Mouse (Mus musculus): ENCODE measurements around the gene Bnc1. TPM values are rescaled to one million over a fixed set of nuclear protein-coding genes. Genes with fewer than 3 reads are reported as not detected.
A peak's percentile ranks its signal among the peaks of the same experiment; 100 is the strongest.

The Bnc1 gene
- polyA plus RNA-seq, 1 experiment from 2014 or later = 0.20 TPM

DNA sequence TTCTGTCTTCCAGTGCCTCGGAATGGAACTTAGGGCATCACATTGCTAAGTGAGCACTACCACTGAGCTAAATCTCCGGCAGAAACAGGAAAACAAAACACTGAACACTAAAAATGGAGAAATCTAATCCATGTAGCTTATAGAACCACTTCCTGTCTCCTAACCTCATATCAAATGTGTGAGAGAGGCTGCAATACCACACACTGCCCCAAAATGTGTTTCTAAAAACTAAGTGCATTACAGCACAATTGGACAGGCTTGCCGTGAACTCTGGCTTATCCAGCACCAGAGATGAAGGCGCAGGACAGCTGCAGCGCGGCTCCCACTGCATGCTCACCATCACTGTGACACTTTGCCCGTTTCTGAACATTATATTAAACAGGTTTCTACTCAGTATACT is 63.1 kb downstream of the Bnc1 start:
- Histone ChIP-seq H3K27ac (ENCODE audit: low read depth, low read length) (no peak overlapping the region), H3K4me2 (ENCODE audit: low read length) (no peak overlapping the region), H3K4me3 (ENCODE audit: low read length) (no peak overlapping the region), H3K27me3 (replicated peaks; ENCODE audit: control insufficient read depth, insufficient read depth, low read length) (no peaks in the 10 kb centered on the region), H3K36me3 (ENCODE audit: control insufficient read depth, insufficient read depth, low read length) (no peaks in the 10 kb centered on the region), H3K9me3 (ENCODE audit: control insufficient read depth, low read length) (no peaks in the 10 kb centered on the region), H3K4me1 (ENCODE audit: control insufficient read depth, insufficient read depth, low read depth, low read length) (peaks cover 17% of the 10 kb centered on the region), H3K9ac (ENCODE audit: low read depth, low read length) (no peak overlapping the region)
- 85% methylated on average over 7 of the region's 7 CpGs for WGBS
- no peak for ATAC-seq

DNA sequence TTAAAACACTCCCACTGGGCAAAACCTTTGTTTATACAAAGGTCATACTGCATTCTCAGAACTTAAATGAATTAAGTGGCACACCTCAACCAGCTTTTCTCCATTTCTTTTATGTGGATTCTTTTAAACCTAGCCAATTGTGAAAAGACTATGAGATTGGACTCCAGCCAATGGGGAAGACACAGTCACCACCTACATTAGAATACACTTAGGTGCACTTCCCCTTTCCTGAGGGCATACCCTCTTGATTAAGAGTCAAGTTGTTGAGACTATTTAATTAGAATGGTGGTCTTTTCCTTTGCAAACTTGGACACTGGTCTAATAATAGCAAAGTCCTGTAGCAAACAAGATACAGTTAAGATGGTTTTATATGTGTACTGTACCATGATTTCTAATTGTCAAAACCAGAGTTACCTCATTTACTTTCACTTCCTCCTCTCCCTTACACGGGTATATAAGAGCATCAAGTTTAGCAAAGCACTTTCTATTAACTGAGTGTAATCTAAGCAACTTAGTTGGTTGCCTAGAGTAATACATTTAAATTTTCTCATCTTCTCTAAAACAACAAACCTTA is 70.6 kb downstream of the Bnc1 start:
- H3K4me2 ChIP-seq (ENCODE audit: low read length) = no peak overlapping the region
- no peak overlapping the region for H3K27ac ChIP-seq (ENCODE audit: low read depth, low read length)
- no peaks in the 10 kb centered on the region for H3K4me1 ChIP-seq (ENCODE audit: control insufficient read depth, insufficient read depth, low read depth, low read length)
- no peaks in the 10 kb centered on the region for H3K36me3 ChIP-seq (ENCODE audit: control insufficient read depth, insufficient read depth, low read length)
- H3K9me3 ChIP-seq (ENCODE audit: control insufficient read depth, low read length) = no peaks in the 10 kb centered on the region
- WGBS = 70% methylated on average over 1 of the region's 1 CpGs
- H3K4me3 ChIP-seq (ENCODE audit: low read length) = no peak overlapping the region
- H3K27me3 ChIP-seq (replicated peaks; ENCODE audit: control insufficient read depth, insufficient read depth, low read length) = no peaks in the 10 kb centered on the region
- ATAC-seq = no peak
- no peak overlapping the region for H3K9ac ChIP-seq (ENCODE audit: low read depth, low read length)

DNA sequence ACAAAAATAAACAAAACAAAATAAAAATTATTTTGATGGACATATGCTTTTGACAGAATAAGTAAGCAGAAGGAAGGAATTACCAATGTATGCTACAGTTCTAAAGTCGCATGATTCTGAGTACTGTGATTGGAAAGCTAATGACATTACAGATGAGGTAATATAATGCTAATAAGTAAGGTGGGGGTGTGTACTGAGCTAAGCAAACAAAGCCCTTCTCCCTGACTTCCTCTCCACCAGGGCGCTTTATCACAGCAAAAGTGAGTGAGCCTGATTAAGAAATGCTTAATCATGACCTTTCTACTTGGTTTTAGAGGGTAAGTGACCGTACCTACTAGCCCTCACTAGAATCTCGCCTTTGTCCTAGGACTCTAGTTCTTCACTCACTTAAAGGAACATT is 71.8 kb downstream of the Bnc1 start:
- Histone ChIP-seq H3K4me1 (ENCODE audit: control insufficient read depth, insufficient read depth, low read depth, low read length) (no peaks in the 10 kb centered on the region), H3K9ac (ENCODE audit: low read depth, low read length) (no peak overlapping the region), H3K9me3 (ENCODE audit: control insufficient read depth, low read length) (no peaks in the 10 kb centered on the region), H3K4me2 (ENCODE audit: low read length) (no peak overlapping the region), H3K36me3 (ENCODE audit: control insufficient read depth, insufficient read depth, low read length) (no peaks in the 10 kb centered on the region), H3K27ac (ENCODE audit: low read depth, low read length) (no peak overlapping the region), H3K4me3 (ENCODE audit: low read length) (no peak overlapping the region), H3K27me3 (replicated peaks; ENCODE audit: control insufficient read depth, insufficient read depth, low read length) (no peaks in the 10 kb centered on the region)
- no peak for ATAC-seq
- 86% methylated on average over 4 of the region's 4 CpGs for WGBS

DNA sequence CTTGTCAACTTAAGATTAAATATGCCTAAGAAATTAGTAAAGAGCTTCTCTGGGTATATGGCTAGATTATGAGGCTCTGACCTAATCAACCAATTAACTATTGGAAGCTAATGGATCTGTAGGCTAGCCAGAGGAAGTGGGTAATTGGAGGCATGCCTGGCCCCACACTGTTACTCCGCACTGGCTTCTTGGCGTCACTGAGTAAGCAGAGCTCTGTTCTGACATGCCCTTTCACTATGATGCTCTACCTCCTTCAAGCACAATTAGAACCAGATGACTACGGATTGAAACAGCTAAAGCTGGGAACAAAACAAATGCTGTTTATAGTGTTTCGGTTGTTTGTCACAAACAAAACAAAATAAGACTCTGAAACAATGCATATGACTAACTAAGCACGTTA is 73.8 kb downstream of the Bnc1 start:
- H3K27me3 ChIP-seq (replicated peaks; ENCODE audit: control insufficient read depth, insufficient read depth, low read length) = no peaks in the 10 kb centered on the region
- ATAC-seq = peak; percentile 63; the same call in 1 of the 2 replicates
- no peaks in the 10 kb centered on the region for H3K9me3 ChIP-seq (ENCODE audit: control insufficient read depth, low read length)
- H3K36me3 ChIP-seq (ENCODE audit: control insufficient read depth, insufficient read depth, low read length) = no peaks in the 10 kb centered on the region
- 65% methylated on average over 5 of the region's 5 CpGs for WGBS
- H3K27ac ChIP-seq (ENCODE audit: low read depth, low read length) = no peak overlapping the region
- no peak overlapping the region for H3K9ac ChIP-seq (ENCODE audit: low read depth, low read length)
- no peak overlapping the region for H3K4me3 ChIP-seq (ENCODE audit: low read length)
- H3K4me2 ChIP-seq (ENCODE audit: low read length) = no peak overlapping the region
- no peaks in the 10 kb centered on the region for H3K4me1 ChIP-seq (ENCODE audit: control insufficient read depth, insufficient read depth, low read depth, low read length)

Other genes starting within 250 kb of the Bnc1 start
- gene Ramac, start 229.4 kb downstream of the Bnc1 start, polyA plus RNA-seq (2015; fragmentation: Nextera tagmentation; extraction: Ambion mirVana) = 135 and 145 TPM in 2 replicates
- 48.8 and 50.3 TPM in 2 replicates for gene 3110040N11Rik, start 202.8 kb downstream of the Bnc1 start, polyA plus RNA-seq (2015; fragmentation: Nextera tagmentation; extraction: Ambion mirVana)
- 80.6 and 91.0 TPM in 2 replicates for gene Btbd1, start 162.9 kb downstream of the Bnc1 start, polyA plus RNA-seq (2015; fragmentation: Nextera tagmentation; extraction: Ambion mirVana)
- not detected in 2 replicates for gene Gm10160, start 136.5 kb downstream of the Bnc1 start, polyA plus RNA-seq (2015; fragmentation: Nextera tagmentation; extraction: Ambion mirVana)
- 9.0 and 13.0 TPM in 2 replicates for gene Tm6sf1, start 133.3 kb downstream of the Bnc1 start, polyA plus RNA-seq (2015; fragmentation: Nextera tagmentation; extraction: Ambion mirVana)
- gene Hdgfl3, start 57.8 kb downstream of the Bnc1 start, polyA plus RNA-seq (2015; fragmentation: Nextera tagmentation; extraction: Ambion mirVana) = 47.6 and 49.5 TPM in 2 replicates
- gene Sh3gl3, start 181.5 kb upstream of the Bnc1 start, polyA plus RNA-seq (2015; fragmentation: Nextera tagmentation; extraction: Ambion mirVana) = 67.5 and 69.4 TPM in 2 replicates